Mouse (Mus musculus) testis, adult 2 months (tissue): ENCODE results near the gene Anp32e. TPM values are rescaled to one million over a fixed set of nuclear protein-coding genes. Genes with fewer than 3 reads are reported as not detected.
"Not testable (repeated sequence)": the region's sequence is repeated elsewhere in the genome, so short reads cannot be mapped to it uniquely, and the experiment has no call there.

ENCODE experiments used
- H3K27ac ChIP-seq: fragments of 200-500 bp; 2 replicates; pipeline ENCODE4 v1.5.1; 2012; ENCODE audit warnings: low read depth, low read length; ENCODE audit not compliant: control insufficient read depth, insufficient read depth
- H3K27me3 ChIP-seq: fragments of 200-500 bp; 2 replicates; pipeline ENCODE4 v1.6.1; 2012; ENCODE audit warnings: mild to moderate bottlenecking, low read length, moderate library complexity; ENCODE audit not compliant: control insufficient read depth, insufficient read depth
- H3K36me3 ChIP-seq: fragments of 200-500 bp; 2 replicates; pipeline ENCODE4 v1.6.1; 2012; ENCODE audit warnings: mild to moderate bottlenecking, low read length; ENCODE audit not compliant: control insufficient read depth, insufficient read depth
- H3K4me1 ChIP-seq: fragments of 200-500 bp; 2 replicates; pipeline ENCODE4 v1.6.1; 2012; ENCODE audit warnings: low read length; ENCODE audit not compliant: control insufficient read depth, insufficient read depth
- H3K4me3 ChIP-seq: fragments of 200-500 bp; 2 replicates; pipeline ENCODE4 v1.5.1; 2012; ENCODE audit warnings: low read depth, mild to moderate bottlenecking, low read length, moderate library complexity, mixed read lengths; ENCODE audit not compliant: control insufficient read depth
- CTCF ChIP-seq: fragments of 200-500 bp; IDR thresholded peaks from 2 replicates; pipeline ENCODE4 v1.5.1; 2012; ENCODE audit warnings: low read depth, mild to moderate bottlenecking, inconsistent platforms, low read length, moderate library complexity; ENCODE audit not compliant: control insufficient read depth, insufficient read depth, insufficient replicate concordance
- POLR2A ChIP-seq: fragments of 200-500 bp; IDR thresholded peaks from 2 replicates; pipeline ENCODE4 v1.6.1; 2012; ENCODE audit warnings: low read depth, mild to moderate bottlenecking, inconsistent platforms, low read length, moderate library complexity; ENCODE audit not compliant: control insufficient read depth
- polyA plus RNA-seq: library from polyadenylated mRNA; depleted of rRNA; stranded (reverse); fragments of >200 nt; gene quantifications from 2 replicates; pipeline ENCODE4 v1.2.3, GENCODE M21; 2012

The Anp32e gene
- polyA plus RNA-seq, 1 experiment: 6.0 TPM

GRCm38 (mm10) chr3:95965518-95966451 is 36.7 kb downstream of the Anp32e start:
- TF ChIP-seq POLR2A: no peak
- no peak for TF ChIP-seq CTCF
- H3K4me3 ChIP-seq: no peak overlapping the region

DNA sequence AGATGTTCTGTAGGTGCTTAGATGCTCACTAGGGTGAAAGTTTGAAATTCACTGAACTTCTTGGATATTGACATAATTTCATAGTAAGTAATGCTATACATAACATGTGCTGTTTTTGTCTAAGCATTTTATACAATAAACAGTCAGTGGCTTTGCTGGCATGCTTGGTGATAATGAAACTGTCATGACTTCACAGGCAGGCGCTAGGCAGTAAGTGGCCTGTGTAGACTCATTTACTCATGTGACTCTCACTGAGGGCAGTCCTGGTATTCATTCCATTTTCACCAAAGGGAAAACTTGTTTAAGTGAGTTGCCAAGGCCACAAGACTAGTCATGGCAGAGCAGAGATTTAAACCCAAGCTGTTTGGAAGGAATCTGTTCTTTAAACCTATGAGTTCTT is 40.2 kb downstream of the Anp32e start:
- H3K4me1 ChIP-seq: peaks cover 2% of the 10 kb centered on the region; the same call in 1 of the 2 replicates
- H3K27me3 ChIP-seq: no peaks in the 10 kb centered on the region
- TF ChIP-seq CTCF: no peak
- no peak for TF ChIP-seq POLR2A
- no peak overlapping the region for H3K4me3 ChIP-seq
- no peak overlapping the region for H3K27ac ChIP-seq
- H3K36me3 ChIP-seq: no peaks in the 10 kb centered on the region

More at GRCm38 (mm10) chr3:95965518-95966451, 36.7 kb downstream of the Anp32e start:
- no peak overlapping the region for H3K27ac ChIP-seq
- no peaks in the 10 kb centered on the region for H3K36me3 ChIP-seq
- no peaks in the 10 kb centered on the region for H3K27me3 ChIP-seq
- peaks cover 4% of the 10 kb centered on the region for H3K4me1 ChIP-seq

DNA sequence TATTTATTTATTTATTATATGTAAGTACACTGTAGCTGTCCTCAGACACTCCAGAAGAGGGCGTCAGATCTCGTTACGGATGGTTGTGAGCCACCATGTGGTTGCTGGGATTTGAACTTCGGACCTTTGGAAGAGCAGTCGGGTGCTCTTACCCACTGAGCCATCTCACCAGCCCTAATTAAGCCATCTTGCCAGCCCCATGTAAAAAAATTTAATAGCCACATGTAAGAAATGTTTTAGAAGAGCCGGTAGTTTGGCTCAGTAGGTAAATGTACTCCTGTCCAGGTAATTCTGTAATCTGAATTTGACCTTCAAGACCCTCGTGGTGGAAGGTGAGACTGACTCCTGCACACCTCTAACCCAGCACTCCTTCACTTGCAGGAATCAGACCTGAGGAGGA is 41.6 kb downstream of the Anp32e start:
- not testable (repeated sequence) for H3K4me1 ChIP-seq, H3K4me3 ChIP-seq, H3K36me3 ChIP-seq, H3K27ac ChIP-seq, H3K27me3 ChIP-seq

DNA sequence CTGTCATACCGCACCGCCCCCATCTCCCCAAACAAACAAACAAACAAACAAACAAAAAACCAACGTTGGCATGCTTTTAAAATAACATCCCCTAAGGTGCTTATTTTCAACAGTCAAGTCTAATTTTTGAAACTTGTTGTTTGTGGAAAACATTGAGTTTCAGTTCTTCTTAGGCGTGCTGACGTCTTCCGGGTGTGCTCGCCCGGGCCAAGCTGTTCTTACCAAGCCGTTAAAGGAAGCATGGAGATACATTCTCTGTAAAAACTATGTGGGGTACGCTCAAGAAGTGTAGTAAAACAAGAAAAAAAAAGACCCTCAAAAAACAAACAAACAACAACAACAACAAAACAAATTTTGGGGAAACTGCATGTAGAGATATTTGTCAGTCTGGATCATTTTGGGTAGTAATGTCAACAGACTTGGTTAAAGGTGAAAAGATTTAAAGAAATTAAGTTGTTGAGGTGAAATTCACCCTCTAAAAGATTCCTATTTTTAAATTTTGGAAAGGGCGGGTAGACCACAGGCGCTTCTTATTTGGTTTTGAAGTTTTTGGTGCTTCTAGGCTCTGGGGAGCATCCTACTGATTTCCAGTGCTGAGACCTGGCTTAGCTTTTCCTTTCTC is 43.3 kb downstream of the Anp32e start:
- H3K27me3 ChIP-seq: no peaks in the 10 kb centered on the region
- peaks cover 2% of the 10 kb centered on the region; the same call in 1 of the 2 replicates for H3K4me1 ChIP-seq
- H3K36me3 ChIP-seq: no peaks in the 10 kb centered on the region
- TF ChIP-seq POLR2A (no peak), CTCF (no peak)
- no peak overlapping the region for H3K27ac ChIP-seq
- H3K4me3 ChIP-seq: no peak overlapping the region; the same call in 1 of the 2 replicates

- no peak overlapping the region for H3K27ac ChIP-seq
- H3K4me1 ChIP-seq: peaks cover 2% of the 10 kb centered on the region; the same call in 1 of the 2 replicates
- no peak overlapping the region; the same call in 1 of the 2 replicates for H3K4me3 ChIP-seq
- no peaks in the 10 kb centered on the region for H3K27me3 ChIP-seq
- H3K36me3 ChIP-seq: no peaks in the 10 kb centered on the region
- no peak for TF ChIP-seq CTCF
- TF ChIP-seq POLR2A: no peak
Measured at GRCm38 (mm10) chr3:95972873-95973634, 44.0 kb downstream of the Anp32e start.

- Histone ChIP-seq H3K4me1 (peaks cover 2% of the 10 kb centered on the region; the same call in 1 of the 2 replicates), H3K27ac (peak overlapping the region; percentile 32; the same call in 1 of the 2 replicates), H3K4me3 (no peak overlapping the region), H3K36me3 (no peaks in the 10 kb centered on the region), H3K27me3 (no peaks in the 10 kb centered on the region)
- TF ChIP-seq POLR2A (no peak), CTCF (no peak)
Measured at GRCm38 (mm10) chr3:95977079-95977478, 48.0 kb downstream of the Anp32e start.

DNA sequence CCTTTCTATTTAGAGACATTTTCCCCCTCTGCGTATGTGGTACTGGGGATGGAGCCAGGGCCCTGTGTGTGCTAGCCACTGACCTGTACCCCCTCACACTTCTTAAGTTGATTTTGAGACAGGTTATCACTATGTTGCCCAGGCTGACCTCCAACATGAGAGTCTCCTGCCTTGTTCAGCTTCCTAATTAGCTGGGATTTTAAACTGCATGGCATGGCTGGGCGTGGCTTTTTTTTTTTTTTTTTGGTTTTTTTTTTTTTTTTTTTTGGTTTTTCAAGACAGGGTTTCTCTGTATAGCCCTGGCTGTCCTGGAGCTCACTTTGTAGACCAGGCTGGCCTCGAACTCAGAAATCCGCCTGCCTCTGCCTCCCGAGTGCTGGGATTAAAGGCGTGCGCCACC is 48.5 kb downstream of the Anp32e start:
- not testable (repeated sequence) for H3K27ac ChIP-seq, H3K27me3 ChIP-seq, H3K4me3 ChIP-seq, H3K36me3 ChIP-seq, H3K4me1 ChIP-seq
